Mouse (Mus musculus): ENCODE data around the gene Ndufs8. TPM values are rescaled to one million over a fixed set of nuclear protein-coding genes. Genes with fewer than 3 reads are reported as not detected.
"Not testable (repeated sequence)": the region's sequence is repeated elsewhere in the genome, so short reads cannot be mapped to it uniquely, and the experiment has no call there.

The Ndufs8 gene
- polyA plus RNA-seq (2012; ENCODE audit: insufficient read depth, low replicate concordance) = 38.8 and 142 TPM in 2 replicates

DNA sequence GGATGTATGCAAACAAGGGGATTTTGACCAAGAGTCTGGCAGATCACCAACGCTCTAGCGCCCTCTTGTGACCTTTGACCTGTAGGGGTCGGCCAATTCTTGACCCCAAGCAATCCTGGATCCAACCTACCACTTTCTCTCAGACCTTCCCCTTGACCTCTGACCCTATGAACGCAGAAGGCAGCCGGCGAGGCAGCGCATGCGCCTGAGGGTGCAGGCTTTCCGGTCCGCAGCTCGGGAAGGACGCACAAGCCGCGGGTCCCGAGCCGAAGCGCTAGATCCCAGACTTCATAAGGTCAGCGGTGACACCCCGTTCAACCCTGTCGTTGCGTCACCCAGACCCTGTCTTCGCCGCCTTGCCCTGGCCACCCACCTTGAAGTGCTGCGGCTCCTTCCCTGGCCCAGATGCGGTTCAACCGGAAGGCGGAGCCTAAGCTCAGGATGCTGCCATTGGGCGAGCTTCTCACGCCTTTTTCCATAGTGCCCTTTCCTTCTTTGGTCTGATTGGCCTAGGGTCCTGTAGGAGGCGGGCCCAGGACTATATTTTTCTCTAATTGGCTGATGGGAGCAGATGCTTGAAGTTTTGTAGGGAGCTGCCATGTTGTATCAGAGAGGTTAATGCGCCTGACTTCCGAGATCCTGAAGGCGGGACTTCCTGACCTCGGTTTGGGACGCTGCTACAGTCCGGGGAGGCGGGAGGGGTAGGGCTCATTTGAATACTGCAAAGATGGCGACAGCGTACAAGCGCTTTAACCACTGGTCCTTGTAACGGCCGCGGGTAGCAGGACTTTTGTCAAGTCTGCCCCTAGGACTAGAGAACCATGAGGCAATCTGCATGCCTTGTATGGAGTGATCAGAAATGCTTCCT is at the start of gene Ndufs8:
Ndufs8 (minus strand) TSS at position 438 of the 868 bp plus-strand sequence.
- no peaks in the 10 kb centered on the region for H3K27me3 ChIP-seq (replicated peaks)
- peaks cover 71% of the 10 kb centered on the region for H3K4me1 ChIP-seq
- H3K9me3 ChIP-seq = no peaks in the 10 kb centered on the region
- H3K36me3 ChIP-seq (replicated peaks; ENCODE audit: low read length) = peaks cover 47% of the 10 kb centered on the region
- TF ChIP-seq GATA1 (IDR thresholded peaks at IDR 0.05; ENCODE audit: borderline replicate concordance, low read length) = no peak
- no peak for TF ChIP-seq FLI1 (IDR thresholded peaks at IDR 0.05; ENCODE audit: low read length)
- H3K4me3 ChIP-seq (replicated peaks) = peak within 1 kb of the TSS; percentile 94

GRCm38 (mm10) chr19:3961805-3962204 is 49.2 kb upstream of the Ndufs8 start:
- peaks cover 33% of the 10 kb centered on the region for H3K27me3 ChIP-seq (replicated peaks)
- not testable (repeated sequence) for H3K9me3 ChIP-seq; H3K4me3 ChIP-seq (replicated peaks); H3K36me3 ChIP-seq (replicated peaks; ENCODE audit: low read length)
- H3K4me1 ChIP-seq = peaks cover 12% of the 10 kb centered on the region

GRCm38 (mm10) chr19:3960211-3960610 is 47.6 kb upstream of the Ndufs8 start:
- Histone ChIP-seq H3K4me1 (peaks cover 11% of the 10 kb centered on the region; the same call in 1 of the 2 replicates), H3K9me3 (0 out of 2 replicates have a peak, but pooled peaks cover 4% of the 10 kb centered on the region), H3K4me3 (replicated peaks) (no peak overlapping the region), H3K27me3 (replicated peaks) (peaks cover 45% of the 10 kb centered on the region), H3K36me3 (replicated peaks; ENCODE audit: low read length) (no peaks in the 10 kb centered on the region)
- no peak for TF ChIP-seq GATA1 (IDR thresholded peaks at IDR 0.05; ENCODE audit: borderline replicate concordance, low read length)
- no peak for TF ChIP-seq FLI1 (IDR thresholded peaks at IDR 0.05; ENCODE audit: low read length)

GRCm38 (mm10) chr19:3959030-3959429 is 46.5 kb upstream of the Ndufs8 start:
- Histone ChIP-seq H3K4me1 (peaks cover 14% of the 10 kb centered on the region; the same call in 1 of the 2 replicates), H3K9me3 (0 out of 2 replicates have a peak, but pooled peaks cover 4% of the 10 kb centered on the region), H3K36me3 (replicated peaks; ENCODE audit: low read length) (no peaks in the 10 kb centered on the region), H3K27me3 (replicated peaks) (peaks cover 53% of the 10 kb centered on the region), H3K4me3 (replicated peaks) (no peak overlapping the region)
- no peak for TF ChIP-seq FLI1 (IDR thresholded peaks at IDR 0.05; ENCODE audit: low read length)
- no peak for TF ChIP-seq GATA1 (IDR thresholded peaks at IDR 0.05; ENCODE audit: borderline replicate concordance, low read length)

- Histone ChIP-seq H3K4me1 (peaks cover 14% of the 10 kb centered on the region; the same call in 1 of the 2 replicates), H3K36me3 (replicated peaks; ENCODE audit: low read length) (no peaks in the 10 kb centered on the region), H3K9me3 (0 out of 2 replicates have a peak, but pooled peaks cover 4% of the 10 kb centered on the region), H3K27me3 (replicated peaks) (peaks cover 48% of the 10 kb centered on the region), H3K4me3 (replicated peaks) (no peak within 1 kb of the TSS)
- TF ChIP-seq GATA1 (IDR thresholded peaks at IDR 0.05; ENCODE audit: borderline replicate concordance, low read length) = no peak
- TF ChIP-seq FLI1 (IDR thresholded peaks at IDR 0.05; ENCODE audit: low read length) = no peak
Measured at GRCm38 (mm10) chr19:3958470-3958869, 45.9 kb upstream of the Ndufs8 start, which contains the start of gene Aldh3b3. Gene Aldh3b3, plus strand, starts transcription at chr19:3958645.

GRCm38 (mm10) chr19:3957296-3958036 is 44.9 kb upstream of the Ndufs8 start:
- H3K4me3 ChIP-seq (replicated peaks); H3K36me3 ChIP-seq (replicated peaks; ENCODE audit: low read length); H3K9me3 ChIP-seq: not testable (repeated sequence)
- H3K27me3 ChIP-seq (replicated peaks) = peaks cover 42% of the 10 kb centered on the region
- H3K4me1 ChIP-seq = peaks cover 14% of the 10 kb centered on the region; the same call in 1 of the 2 replicates

- peaks cover 38% of the 10 kb centered on the region for H3K27me3 ChIP-seq (replicated peaks)
- H3K4me1 ChIP-seq = peaks cover 27% of the 10 kb centered on the region
- 0 out of 2 replicates have a peak, but pooled peaks cover 5% of the 10 kb centered on the region for H3K9me3 ChIP-seq
- TF ChIP-seq GATA1 (IDR thresholded peaks at IDR 0.05; ENCODE audit: borderline replicate concordance, low read length) (no peak), FLI1 (IDR thresholded peaks at IDR 0.05; ENCODE audit: low read length) (no peak)
- no peak overlapping the region for H3K4me3 ChIP-seq (replicated peaks)
- H3K36me3 ChIP-seq (replicated peaks; ENCODE audit: low read length) = no peaks in the 10 kb centered on the region
Measured at GRCm38 (mm10) chr19:3955804-3956203, 43.2 kb upstream of the Ndufs8 start.

DNA sequence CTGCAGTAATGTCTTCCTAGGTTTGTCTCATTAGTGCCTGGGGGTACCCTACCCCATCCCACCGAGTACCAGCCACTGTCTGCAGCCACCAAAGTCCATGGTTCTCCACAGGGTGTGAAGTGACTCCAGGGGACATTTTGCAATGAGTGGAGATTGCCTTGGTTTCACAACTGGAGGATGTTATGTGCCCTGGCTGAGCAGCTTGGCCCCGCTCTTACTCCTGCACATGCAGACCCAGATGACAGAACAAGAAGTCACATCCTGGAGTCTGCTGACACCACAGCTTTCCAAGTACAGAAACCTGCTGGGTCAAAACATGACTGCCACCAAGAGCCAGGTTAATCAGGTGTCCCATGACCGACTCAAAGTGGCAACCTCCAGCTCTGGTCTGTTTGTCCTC is 42.5 kb upstream of the Ndufs8 start:
- peaks cover 38% of the 10 kb centered on the region for H3K27me3 ChIP-seq (replicated peaks)
- 0 out of 2 replicates have a peak, but pooled peaks cover 3% of the 10 kb centered on the region for H3K9me3 ChIP-seq
- TF ChIP-seq GATA1 (IDR thresholded peaks at IDR 0.05; ENCODE audit: borderline replicate concordance, low read length) = no peak
- TF ChIP-seq FLI1 (IDR thresholded peaks at IDR 0.05; ENCODE audit: low read length) = no peak
- peaks cover 33% of the 10 kb centered on the region for H3K4me1 ChIP-seq
- peaks cover 2% of the 10 kb centered on the region for H3K36me3 ChIP-seq (replicated peaks; ENCODE audit: low read length)
- no peak overlapping the region for H3K4me3 ChIP-seq (replicated peaks)

- Histone ChIP-seq H3K36me3 (replicated peaks; ENCODE audit: low read length) (peaks cover 26% of the 10 kb centered on the region), H3K4me1 (peaks cover 29% of the 10 kb centered on the region), H3K4me3 (replicated peaks) (no peak overlapping the region), H3K9me3 (0 out of 2 replicates have a peak, but pooled peaks cover 3% of the 10 kb centered on the region), H3K27me3 (replicated peaks) (peaks cover 24% of the 10 kb centered on the region)
- TF ChIP-seq FLI1 (IDR thresholded peaks at IDR 0.05; ENCODE audit: low read length) = no peak
- TF ChIP-seq GATA1 (IDR thresholded peaks at IDR 0.05; ENCODE audit: borderline replicate concordance, low read length) = no peak
Measured at GRCm38 (mm10) chr19:3952099-3952498, 39.5 kb upstream of the Ndufs8 start.

Measured in megakaryocyte, embryonic 14.5 days (primary cell).